In the genomic region with DNA sequence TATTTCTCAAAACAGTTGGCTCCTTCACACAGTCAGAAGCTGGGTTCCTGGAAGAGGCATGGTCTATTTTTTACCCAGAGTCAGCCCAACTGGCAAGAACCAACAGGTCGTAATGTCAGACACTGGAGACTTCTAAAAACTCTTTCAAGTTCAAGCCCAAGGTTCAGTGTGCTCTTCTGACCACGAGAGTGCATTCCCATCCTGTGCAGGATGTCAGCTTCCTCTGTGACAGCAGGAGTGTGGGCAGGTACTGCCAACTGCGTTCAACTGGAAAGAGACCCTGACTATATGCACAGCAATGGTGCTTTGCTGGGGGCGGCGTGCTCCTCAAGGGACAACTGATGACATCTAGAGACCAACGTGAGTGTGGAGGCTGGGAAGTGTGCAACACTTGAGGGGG, we compare ENCODE assay signal across 20 mouse cellular contexts.
DNase-seq lines count a peak whose midpoint lies in the region; ATAC-seq and TF ChIP-seq lines count a peak whose summit lies in the region.
"Had no signal": no experiment of that assay in that cellular context is flagged by ENCODE, and none has a peak within 500 bp of the region (broad histone marks: within the 10 kb centered on the region; RNA-seq: fewer than 3 reads in every experiment).

No protein-coding gene starts in this region.

- 71% methylated on average over 6 of the region's 6 CpGs for WGBS in midbrain, postnatal 0 days
- 80% methylated on average over 6 of the region's 6 CpGs for WGBS in midbrain, embryonic 16.5 days
- 66% methylated on average over 6 of the region's 6 CpGs for WGBS in stomach, postnatal 0 days

- H3K4me1 ChIP-seq in midbrain, postnatal 0 days (ENCODE audit: insufficient read depth, low read length): 0 out of 2 replicates have a peak, but pooled peaks cover 5% of the 10 kb centered on the region
- H3K4me1 ChIP-seq in midbrain, embryonic 16.5 days (ENCODE audit: control insufficient read depth, insufficient read depth, low read length): no peaks in the 10 kb centered on the region
- no peaks in the 10 kb centered on the region for H3K4me1 ChIP-seq in stomach, postnatal 0 days (replicated peaks; ENCODE audit: control insufficient read depth, insufficient read depth)
- H3K4me1 ChIP-seq: forebrain, embryonic 15.5 days; heart, embryonic 15.5 days; liver, embryonic 13.5 days; midbrain, embryonic 15.5 days had no signal

- DNase-seq in gastrocnemius, adult 8-10 months (ENCODE audit: low spot score in 2 of 2): peak; percentile 22 to 27
- no peak for DNase-seq in gastrocnemius, postnatal 4 days (ENCODE audit: low spot score in 2 of 2)
- peak in 1 of 2 experiments; percentile 38 for DNase-seq in layer of hippocampus, adult 2 months (ENCODE audit: low spot score in 2 of 2)
- no peak for DNase-seq in layer of hippocampus, adult 8-10 months (ENCODE audit: low spot score in 2 of 2)
- no peak for DNase-seq in midbrain, postnatal 0 days (ENCODE audit: low spot score)
- DNase-seq in stomach, postnatal 0 days (ENCODE audit: low spot score): no peak
- DNase-seq: adrenal gland, postnatal 25 days; cerebellum, adult 9-10 months; kidney, adult 9 months; kidney, postnatal 14 days; liver, embryonic 13.5 days; lung, adult 2 months; thymus, postnatal 25 days had no signal

- TF ChIP-seq CTCF in layer of hippocampus, adult 2 months (conservative IDR thresholded peaks at IDR 0.05): peak; percentile 34
- TF ChIP-seq CTCF in midbrain, postnatal 0 days (IDR thresholded peaks at IDR 0.05): no peak
- 0 out of 2 replicates have a peak, but pooled peaks have one; percentile 9 for TF ChIP-seq CTCF in stomach, postnatal 0 days (IDR thresholded peaks at IDR 0.05; ENCODE audit: low read depth)

- TF ChIP-seq EP300 in stomach, postnatal 0 days (optimal IDR thresholded peaks at IDR 0.05): no peak

- no peaks in the 10 kb centered on the region for H3K36me3 ChIP-seq in midbrain, postnatal 0 days (ENCODE audit: insufficient read depth, low read length)
- no peaks in the 10 kb centered on the region for H3K36me3 ChIP-seq in midbrain, embryonic 16.5 days (ENCODE audit: control insufficient read depth, insufficient read depth, low read length)
- no peaks in the 10 kb centered on the region for H3K36me3 ChIP-seq in stomach, postnatal 0 days (ENCODE audit: control insufficient read depth, insufficient read depth, low read length)
- H3K36me3 ChIP-seq: forebrain, embryonic 15.5 days; heart, embryonic 15.5 days; liver, embryonic 13.5 days; midbrain, embryonic 15.5 days had no signal

- no peak overlapping the region for H3K4me2 ChIP-seq in midbrain, postnatal 0 days (ENCODE audit: low read depth, low read length, poor library complexity, severe bottlenecking)
- no peak overlapping the region for H3K4me2 ChIP-seq in midbrain, embryonic 16.5 days (ENCODE audit: low read length)
- H3K4me2 ChIP-seq in stomach, postnatal 0 days (replicated peaks; ENCODE audit: low read depth): no peak overlapping the region
- H3K4me2 ChIP-seq: forebrain, embryonic 15.5 days; heart, embryonic 15.5 days; liver, embryonic 13.5 days; midbrain, embryonic 15.5 days had no signal

- H3K27ac ChIP-seq in layer of hippocampus, adult 2 months: 0 out of 2 replicates have a peak overlapping the region, but pooled peaks have one; percentile 3
- 0 out of 2 replicates have a peak overlapping the region, but pooled peaks have one; percentile 4 for H3K27ac ChIP-seq in midbrain, postnatal 0 days (ENCODE audit: low read depth, low read length)
- no peak overlapping the region for H3K27ac ChIP-seq in midbrain, embryonic 16.5 days (ENCODE audit: low read length)
- H3K27ac ChIP-seq in stomach, postnatal 0 days (replicated peaks): no peak overlapping the region
- H3K27ac ChIP-seq: forebrain, embryonic 15.5 days; heart, embryonic 15.5 days; liver, embryonic 13.5 days; macrophage; midbrain, embryonic 15.5 days had no signal

- H3K27me3 ChIP-seq in midbrain, postnatal 0 days (ENCODE audit: insufficient read depth, low read length): no peaks in the 10 kb centered on the region
- H3K27me3 ChIP-seq in midbrain, embryonic 16.5 days (ENCODE audit: control insufficient read depth, insufficient read depth, low read depth, low read length): no peaks in the 10 kb centered on the region
- no peaks in the 10 kb centered on the region for H3K27me3 ChIP-seq in stomach, postnatal 0 days (ENCODE audit: control insufficient read depth, insufficient read depth, low read length)
- H3K27me3 ChIP-seq: forebrain, embryonic 15.5 days; heart, embryonic 15.5 days; liver, embryonic 13.5 days; midbrain, embryonic 15.5 days had no signal

- no peaks in the 10 kb centered on the region for H3K9me3 ChIP-seq in midbrain, postnatal 0 days (ENCODE audit: low read length)
- no peaks in the 10 kb centered on the region for H3K9me3 ChIP-seq in midbrain, embryonic 16.5 days (replicated peaks; ENCODE audit: control insufficient read depth, low read length, poor library complexity, severe bottlenecking)
- H3K9me3 ChIP-seq in stomach, postnatal 0 days (ENCODE audit: control insufficient read depth, low read length): no peaks in the 10 kb centered on the region
- H3K9me3 ChIP-seq: forebrain, embryonic 15.5 days; heart, embryonic 15.5 days; liver, embryonic 13.5 days; midbrain, embryonic 15.5 days had no signal

- H3K9ac ChIP-seq in midbrain, postnatal 0 days (replicated peaks; ENCODE audit: low read length, poor library complexity, severe bottlenecking): no peak overlapping the region
- H3K9ac ChIP-seq in midbrain, embryonic 16.5 days (ENCODE audit: low read depth, low read length): no peak overlapping the region
- H3K9ac ChIP-seq in stomach, postnatal 0 days (ENCODE audit: low read length): no peak overlapping the region
- H3K9ac ChIP-seq: forebrain, embryonic 15.5 days; heart, embryonic 15.5 days; liver, embryonic 13.5 days; midbrain, embryonic 15.5 days had no signal

- no peak overlapping the region for H3K4me3 ChIP-seq in layer of hippocampus, adult 2 months
- H3K4me3 ChIP-seq in midbrain, postnatal 0 days (ENCODE audit: low read depth, low read length): no peak overlapping the region
- no peak overlapping the region for H3K4me3 ChIP-seq in midbrain, embryonic 16.5 days (ENCODE audit: low read depth, low read length)
- no peak overlapping the region for H3K4me3 ChIP-seq in stomach, postnatal 0 days (ENCODE audit: low read depth, low read length)
- H3K4me3 ChIP-seq: forebrain, embryonic 15.5 days; heart, embryonic 15.5 days; liver, embryonic 13.5 days; midbrain, embryonic 15.5 days had no signal

- no peak for ATAC-seq in midbrain, postnatal 0 days (ENCODE audit: low FRiP score)
- no peak for ATAC-seq in midbrain, embryonic 16.5 days
- ATAC-seq in stomach, postnatal 0 days (ENCODE audit: low FRiP score, low TSS enrichment): no peak
- ATAC-seq: forebrain, embryonic 15.5 days; hindbrain, embryonic 16.5 days; intestine, embryonic 16.5 days; midbrain, embryonic 15.5 days had no signal

Comparison
In these comparisons a context has a peak if more than half of its experiments do, and no peak if none do; other contexts are left out.
1. DNase-seq: peak in gastrocnemius, adult 8-10 months (2 of 2); none in gastrocnemius, postnatal 4 days (0 of 2), layer of hippocampus, adult 8-10 months (0 of 2), midbrain, postnatal 0 days (single experiment) and stomach, postnatal 0 days (single experiment).
2. H3K27ac ChIP-seq: peak in layer of hippocampus, adult 2 months (single experiment) and midbrain, postnatal 0 days (single experiment); none in midbrain, embryonic 16.5 days (single experiment) and stomach, postnatal 0 days (single experiment).